Mouse (Mus musculus) intestine, embryonic 14.5 days (tissue): ENCODE results near the gene Fam129c. TPM values are rescaled to one million over a fixed set of nuclear protein-coding genes. Genes with fewer than 3 reads are reported as not detected.

ENCODE experiments used
- ATAC-seq: fragments of 200-750 bp; cut with Nextera tagmentation; replicated peaks from 2 replicates; pipeline ENCODE4 v1.8.0; 2017; ENCODE audit warnings: low read depth, moderate number of reproducible peaks, moderate TSS enrichment, moderate library complexity; ENCODE audit not compliant: low FRiP score, low TSS enrichment
- DNase-seq: peaks from one replicate; pipeline ENCODE4 v3.0.0-alpha.2; 2018; ENCODE audit warnings: low spot score
- H3K27ac ChIP-seq: fragments of 300-500 bp; sonication (generic); 2 replicates; pipeline ENCODE4 v1.5.1; 2014; ENCODE audit warnings: low read depth, mild to moderate bottlenecking, control low read depth
- H3K27me3 ChIP-seq: fragments of 300-500 bp; sonication (generic); replicated peaks from 2 replicates; pipeline ENCODE4 v1.6.1; 2014; ENCODE audit warnings: low read length, control low read depth; ENCODE audit not compliant: control insufficient read depth, insufficient read depth
- H3K36me3 ChIP-seq: fragments of 300-500 bp; sonication (generic); 2 replicates; pipeline ENCODE4 v1.6.1; 2014; ENCODE audit warnings: low read length, control low read depth; ENCODE audit not compliant: control insufficient read depth, insufficient read depth
- H3K4me1 ChIP-seq: fragments of 300-500 bp; sonication (generic); replicated peaks from 2 replicates; pipeline ENCODE4 v1.6.1; 2014; ENCODE audit warnings: low read length, control low read depth, mixed read lengths; ENCODE audit not compliant: control insufficient read depth, insufficient read depth
- H3K4me2 ChIP-seq: fragments of 300-500 bp; sonication (generic); 2 replicates; pipeline ENCODE4 v1.6.1; 2014; ENCODE audit warnings: low read length
- H3K4me3 ChIP-seq: fragments of 300-500 bp; sonication (generic); 2 replicates; pipeline ENCODE4 v1.5.1; 2014; ENCODE audit warnings: low read depth, low read length, control low read depth, mixed read lengths
- H3K9ac ChIP-seq: fragments of 300-500 bp; sonication (generic); 2 replicates; pipeline ENCODE4 v1.6.1; 2014; ENCODE audit warnings: mild to moderate bottlenecking, low read length
- H3K9me3 ChIP-seq: fragments of 300-500 bp; sonication (generic); 2 replicates; pipeline ENCODE4 v1.6.1; 2016; ENCODE audit warnings: low read length, control low read depth; ENCODE audit not compliant: control insufficient read depth
- WGBS: fragments of 180-500 bp; shearing (Covaris S2); extraction: QIAGEN DNeasy Blood & Tissue Kit; methylation state at CpG from one replicate; pipeline ENCODE4 v1.1.7; 2014; 5-methylcytosine and 5-hydroxymethylcytosine counted together
- polyA plus RNA-seq: library from polyadenylated mRNA; unstranded; fragments of >200 nt; fragmentation: Nextera tagmentation; extraction: Ambion mirVana; gene quantifications from 2 replicates; pipeline ENCODE4 v1.2.1, GENCODE M21; 2014

Gene Fam129c
- polyA plus RNA-seq, 1 experiment from 2014 or later = 3.1 TPM

DNA sequence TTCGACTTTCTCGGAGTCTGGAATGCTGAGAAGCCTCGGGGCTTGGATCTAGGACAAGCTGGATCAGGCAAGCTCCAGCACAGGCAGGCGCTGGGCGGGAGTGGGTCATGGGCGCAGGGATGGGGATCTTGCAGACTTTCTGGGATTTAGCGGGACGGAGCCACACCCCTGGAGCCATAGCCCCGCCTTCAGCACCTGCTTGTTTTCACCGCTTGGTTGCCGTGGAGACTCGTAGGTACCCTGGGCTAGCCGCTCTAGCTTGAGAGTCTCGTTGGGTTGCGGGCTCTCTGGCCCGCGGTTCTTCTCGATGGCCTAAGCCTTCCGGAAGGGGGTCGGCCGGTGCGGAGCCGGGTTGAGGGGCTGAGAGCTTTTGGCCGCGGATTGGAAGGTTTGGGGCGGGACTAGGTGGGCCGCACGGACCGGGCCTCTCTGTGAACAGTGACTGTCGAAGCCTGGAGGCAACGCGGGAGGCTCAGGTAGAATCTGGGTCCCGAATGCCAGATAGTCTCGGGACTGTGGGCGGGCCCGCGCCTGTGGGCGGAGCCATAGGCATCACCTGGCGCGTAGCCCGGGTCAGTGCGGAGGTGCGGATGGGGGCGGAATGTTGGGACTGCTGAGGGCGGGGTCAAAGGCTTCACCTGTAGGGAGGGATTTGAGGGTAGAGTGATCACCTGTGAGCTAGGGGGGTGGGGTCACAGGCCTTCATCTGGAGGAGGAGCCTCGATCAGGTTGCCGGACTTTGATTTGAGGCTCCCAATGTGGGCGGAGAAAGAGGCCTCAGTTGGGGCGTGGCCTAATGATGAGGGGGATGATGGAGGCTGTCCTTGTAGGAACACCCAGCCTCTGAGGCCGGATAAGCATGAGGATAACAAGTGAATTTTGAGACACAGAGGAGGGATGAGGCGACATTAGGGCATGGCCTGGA is 27.8 kb upstream of the Fam129c start:
- ATAC-seq (peak; percentile 80), DNase-seq (peak; percentile 99)
- Histone ChIP-seq H3K36me3 (no peaks in the 10 kb centered on the region), H3K9ac (peak overlapping the region; percentile 36), H3K4me2 (peak overlapping the region; percentile 82), H3K4me3 (peak overlapping the region; percentile 50), H3K9me3 (no peaks in the 10 kb centered on the region), H3K4me1 (peaks cover 6% of the 10 kb centered on the region; the same call in 1 of the 2 replicates), H3K27me3 (peaks cover 12% of the 10 kb centered on the region; the same call in 1 of the 2 replicates), H3K27ac (peak overlapping the region; percentile 73)
- WGBS = under 1% methylated on average over 51 of the region's 51 CpGs

DNA sequence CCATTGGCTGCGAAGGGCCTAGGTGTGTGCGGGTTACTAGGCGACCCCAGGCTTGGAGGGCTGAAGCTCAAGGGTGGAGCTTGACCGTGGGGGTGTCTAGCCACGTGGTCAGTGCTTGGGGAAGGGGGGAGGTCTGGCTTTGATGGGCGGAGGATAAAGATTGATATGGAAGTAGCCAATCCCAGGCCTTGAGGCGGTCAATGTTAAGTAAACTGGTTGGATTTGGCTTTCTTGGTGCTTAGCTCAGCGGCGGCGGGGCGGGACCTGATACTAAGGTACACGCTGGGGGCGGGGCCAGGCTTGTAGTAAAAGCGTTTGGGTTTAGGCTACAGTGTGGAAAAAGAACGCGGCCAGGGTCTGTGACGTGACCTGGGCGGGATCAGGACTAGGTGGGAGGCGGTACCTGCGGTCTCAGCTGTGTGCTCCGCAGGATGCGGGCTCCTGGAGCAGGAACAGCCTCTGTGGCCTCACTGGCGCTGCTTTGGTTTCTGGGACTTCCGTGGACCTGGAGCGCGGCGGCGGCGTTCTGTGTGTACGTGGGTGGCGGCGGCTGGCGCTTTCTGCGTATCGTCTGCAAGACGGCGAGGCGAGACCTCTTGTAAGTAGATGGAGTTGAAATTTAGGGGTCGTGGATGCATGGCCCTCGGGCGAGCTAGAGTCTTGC is 27.0 kb upstream of the Fam129c start:
- Histone ChIP-seq H3K9ac (peak overlapping the region; percentile 59), H3K27me3 (peaks cover 12% of the 10 kb centered on the region; the same call in 1 of the 2 replicates), H3K36me3 (no peaks in the 10 kb centered on the region), H3K27ac (peak overlapping the region; percentile 73), H3K4me3 (peak overlapping the region; percentile 50), H3K4me2 (peak overlapping the region; percentile 82), H3K4me1 (peaks cover 6% of the 10 kb centered on the region; the same call in 1 of the 2 replicates), H3K9me3 (no peaks in the 10 kb centered on the region)
- ATAC-seq (peak; percentile 91), DNase-seq (peak; percentile 94)
- WGBS = 1% methylated on average over 41 of the region's 41 CpGs

DNA sequence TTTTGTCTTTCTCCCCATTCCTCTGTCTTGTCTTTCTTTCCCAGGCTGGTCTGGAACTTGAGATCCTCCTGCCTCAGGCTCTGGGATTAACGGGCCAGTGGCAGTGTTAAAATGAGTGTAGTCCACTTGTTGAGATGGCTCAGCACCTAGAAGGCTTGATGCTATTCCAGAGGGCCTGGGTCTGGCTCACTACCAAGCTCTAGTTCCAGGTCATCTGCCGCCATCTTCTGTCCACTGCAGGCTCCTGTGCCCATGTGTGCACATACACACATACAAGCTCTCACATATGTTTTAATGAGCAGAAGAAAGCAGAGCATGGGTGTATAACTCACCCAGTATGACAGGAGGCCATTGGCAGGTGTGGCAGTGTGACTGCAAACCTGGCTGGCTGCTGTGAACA is 25.4 kb upstream of the Fam129c start:
- H3K27ac ChIP-seq = no peak overlapping the region
- DNase-seq = no peak
- no peak overlapping the region for H3K4me3 ChIP-seq

GRCm38 (mm10) chr8:71572847-71573633 is 24.4 kb upstream of the Fam129c start:
- no peak for DNase-seq

More for the DNA sequence above, 25.4 kb upstream of the Fam129c start:
- no peak overlapping the region for H3K4me2 ChIP-seq
- no peaks in the 10 kb centered on the region for H3K36me3 ChIP-seq
- 0 out of 2 replicates have a peak, but pooled peaks cover 2% of the 10 kb centered on the region for H3K27me3 ChIP-seq
- WGBS = 86% methylated on average over 2 of the region's 2 CpGs
- H3K4me1 ChIP-seq = peaks cover 6% of the 10 kb centered on the region; the same call in 1 of the 2 replicates
- no peaks in the 10 kb centered on the region for H3K9me3 ChIP-seq
- ATAC-seq = no peak
- H3K9ac ChIP-seq = no peak overlapping the region

GRCm38 (mm10) chr8:71574426-71574825 is 23.0 kb upstream of the Fam129c start:
- Histone ChIP-seq H3K4me2 (no peak overlapping the region), H3K36me3 (no peaks in the 10 kb centered on the region), H3K9ac (no peak overlapping the region), H3K9me3 (no peaks in the 10 kb centered on the region), H3K4me1 (peaks cover 6% of the 10 kb centered on the region; the same call in 1 of the 2 replicates), H3K27ac (no peak overlapping the region), H3K4me3 (no peak overlapping the region), H3K27me3 (no peaks in the 10 kb centered on the region)
- WGBS = 78% methylated on average over 7 of the region's 7 CpGs
- DNase-seq (no peak), ATAC-seq (no peak)

More at GRCm38 (mm10) chr8:71572847-71573633, 24.4 kb upstream of the Fam129c start:
- no peaks in the 10 kb centered on the region for H3K36me3 ChIP-seq
- no peak overlapping the region for H3K27ac ChIP-seq
- H3K4me2 ChIP-seq = no peak overlapping the region
- ATAC-seq = no peak
- H3K9me3 ChIP-seq = no peaks in the 10 kb centered on the region
- 84% methylated on average over 9 of the region's 9 CpGs for WGBS
- H3K27me3 ChIP-seq = 0 out of 2 replicates have a peak, but pooled peaks cover 2% of the 10 kb centered on the region
- H3K4me1 ChIP-seq = peaks cover 6% of the 10 kb centered on the region; the same call in 1 of the 2 replicates
- H3K9ac ChIP-seq = no peak overlapping the region
- H3K4me3 ChIP-seq = no peak overlapping the region

DNA sequence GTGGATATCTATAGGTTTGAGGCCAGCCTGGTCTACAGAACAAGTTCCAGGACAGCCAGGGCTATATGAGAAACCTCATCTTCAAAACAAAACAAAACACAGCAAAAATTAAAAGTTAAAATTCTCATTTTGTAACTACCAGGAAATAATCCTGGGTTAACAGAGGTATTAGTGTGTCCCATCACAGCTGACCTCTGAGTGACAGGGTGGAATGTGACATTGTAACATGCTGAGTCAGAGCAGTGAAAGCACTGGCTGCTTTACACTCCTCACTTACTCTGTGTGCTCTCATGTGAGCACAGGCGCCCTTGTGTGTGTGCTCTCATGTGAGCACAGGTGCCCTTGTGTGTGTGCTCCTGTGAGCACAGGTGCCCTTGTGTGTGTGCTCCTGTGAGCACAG is 22.4 kb upstream of the Fam129c start:
- WGBS = 68% methylated on average over 1 of the region's 1 CpGs
- H3K4me2 ChIP-seq = no peak overlapping the region
- DNase-seq (no peak), ATAC-seq (no peak)
- no peaks in the 10 kb centered on the region for H3K9me3 ChIP-seq
- no peak overlapping the region for H3K4me3 ChIP-seq
- H3K27me3 ChIP-seq = no peaks in the 10 kb centered on the region
- H3K27ac ChIP-seq = no peak overlapping the region
- peaks cover 6% of the 10 kb centered on the region; the same call in 1 of the 2 replicates for H3K4me1 ChIP-seq
- no peak overlapping the region for H3K9ac ChIP-seq
- no peaks in the 10 kb centered on the region for H3K36me3 ChIP-seq

DNA sequence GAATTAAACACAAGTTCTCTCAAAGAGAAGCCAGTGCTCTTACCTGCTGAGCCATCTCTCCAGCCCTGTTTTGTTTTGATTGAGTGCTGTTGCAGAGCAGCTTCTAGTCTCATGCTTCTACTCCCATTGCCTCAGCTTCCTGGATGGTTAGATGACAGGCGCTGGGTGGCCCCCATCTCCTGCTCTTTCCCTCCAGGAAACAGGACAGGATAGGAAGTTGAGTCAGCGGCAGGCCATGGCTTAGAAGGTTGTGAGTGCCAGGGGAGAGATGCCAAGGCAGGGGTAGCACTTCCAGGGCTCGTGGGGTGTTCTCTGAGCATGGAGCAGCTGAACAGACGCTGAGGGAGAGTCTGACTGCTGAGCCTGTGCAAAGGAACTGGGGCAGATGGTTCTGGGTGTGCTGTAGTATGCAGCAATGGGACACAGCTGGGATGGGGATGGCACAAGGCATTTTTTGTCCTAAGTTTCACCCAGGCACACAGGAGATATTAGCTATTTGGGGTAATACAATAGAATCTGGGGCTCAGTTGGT is 19.5 kb upstream of the Fam129c start:
- Histone ChIP-seq H3K9me3 (no peaks in the 10 kb centered on the region), H3K9ac (no peak overlapping the region), H3K27ac (no peak overlapping the region), H3K36me3 (no peaks in the 10 kb centered on the region), H3K4me1 (no peaks in the 10 kb centered on the region), H3K4me2 (no peak overlapping the region), H3K27me3 (no peaks in the 10 kb centered on the region), H3K4me3 (no peak overlapping the region)
- DNase-seq (no peak), ATAC-seq (no peak)
- WGBS = 73% methylated on average over 4 of the region's 4 CpGs

- H3K36me3 ChIP-seq = 0 out of 2 replicates have a peak, but pooled peaks cover 2% of the 10 kb centered on the region
- H3K9me3 ChIP-seq = no peaks in the 10 kb centered on the region
- ATAC-seq (no peak), DNase-seq (no peak)
- no peak overlapping the region for H3K4me3 ChIP-seq
- no peaks in the 10 kb centered on the region for H3K4me1 ChIP-seq
- H3K27me3 ChIP-seq = no peaks in the 10 kb centered on the region
- H3K4me2 ChIP-seq = no peak overlapping the region
- H3K27ac ChIP-seq = no peak overlapping the region
- WGBS = 78% methylated on average over 1 of the region's 1 CpGs
- H3K9ac ChIP-seq = no peak overlapping the region
Observed at GRCm38 (mm10) chr8:71579009-71579408, 18.4 kb upstream of the Fam129c start.
